Mouse (Mus musculus) monocyte, adult 59 days (primary cell): ENCODE measurements around the gene Cluh. TPM values are rescaled to one million over a fixed set of nuclear protein-coding genes. Genes with fewer than 3 reads are reported as not detected.

Experiments used
- total RNA-seq, 2 experiments: library from RNA; stranded (reverse); gene quantifications; one replicate each; pipeline ENCODE4 v1.2.4; 2023

The Cluh gene
- 10 to 100 TPM; 42.9 to 47.9 TPM for total RNA-seq

GRCm38 (mm10) chr11:74649095-74649646, at the start of gene Cluh:
Gene Cluh (plus strand): TSS chr11:74649495.

GRCm38 (mm10) chr11:74610545-74611176, 38.6 kb upstream of the Cluh start, which contains the start of gene Rap1gap2:
Gene Rap1gap2 (minus strand): TSS chr11:74610915.

GRCm38 (mm10) chr11:74619201-74619955, 29.9 kb upstream of the Cluh start, which contains the start of gene Ccdc92b:
Gene Ccdc92b (plus strand): TSS chr11:74619605.

Other genes starting within 250 kb of the Cluh start
- gene Rap1gap2, start 38.6 kb upstream of the Cluh start, total RNA-seq, result 100 to 1,000 TPM; 183 to 221 TPM
- under 1 TPM in 1 of 2 experiments, not detected in 1; 0.18 TPM for gene Ccdc92b, start 29.9 kb upstream of the Cluh start, total RNA-seq
- 100 to 1,000 TPM; 102 to 108 TPM for gene Pafah1b1, start 75.2 kb downstream of the Cluh start, total RNA-seq
- 10 to 100 TPM; 13.2 to 16.4 TPM for gene Mettl16, start 121.3 kb downstream of the Cluh start, total RNA-seq
- 100 to 1,000 TPM in 1 of 2 experiments, 10 to 100 TPM in 1; 91.2 to 107 TPM for gene Mnt, start 181.4 kb downstream of the Cluh start, total RNA-seq
- 1 to 10 TPM; 5.2 to 6.0 TPM for gene Sgsm2, start 247.6 kb downstream of the Cluh start, total RNA-seq
- 10 to 100 TPM; 23.5 to 23.9 TPM for gene Tsr1, start 248.6 kb downstream of the Cluh start, total RNA-seq